Mouse (Mus musculus) embryonic fibroblast, embryonic 13.5 days (primary cell): ENCODE measurements at regions not wholly inside any gene's neighbourhood (a gene's known extent, or its start where the extent isn't known, plus 50 kb on each side); places are given as distances from the start of the nearest gene placed in this dataset.

Experiments
- H3K27ac ChIP-seq: 2 replicates; pipeline ENCODE4 v1.5.1; 2012; ENCODE audit warnings: low read length, control low read depth, inconsistent platforms; ENCODE audit not compliant: insufficient read depth
- H3K4me1 ChIP-seq: 2 replicates; pipeline ENCODE4 v1.6.1; 2011; ENCODE audit warnings: low read length; ENCODE audit not compliant: control insufficient read depth, insufficient read depth
- H3K4me3 ChIP-seq: 2 replicates; pipeline ENCODE4 v1.5.1; 2011; ENCODE audit warnings: mild to moderate bottlenecking, control low read depth, low read length; ENCODE audit not compliant: insufficient read depth
- CTCF ChIP-seq: IDR thresholded peaks from 2 replicates; pipeline ENCODE4 v1.5.1; 2011; ENCODE audit warnings: mild to moderate bottlenecking, control low read depth, low read length, moderate library complexity, borderline replicate concordance; ENCODE audit not compliant: insufficient read depth
- POLR2A ChIP-seq: IDR thresholded peaks from 2 replicates; pipeline ENCODE4 v1.6.1; 2011; ENCODE audit warnings: low read depth, mild to moderate bottlenecking, control low read depth, low read length, moderate library complexity

- H3K4me1 ChIP-seq, result peaks cover 11% of the 10 kb centered on the region
- TF ChIP-seq POLR2A (no peak), CTCF (no peak)
- no peak overlapping the region for H3K4me3 ChIP-seq
- H3K27ac ChIP-seq, result no peak overlapping the region
These were observed 60.2 kb upstream of the Cd34 start for GRCm38 (mm10) chr1:194878440-194878839.

DNA sequence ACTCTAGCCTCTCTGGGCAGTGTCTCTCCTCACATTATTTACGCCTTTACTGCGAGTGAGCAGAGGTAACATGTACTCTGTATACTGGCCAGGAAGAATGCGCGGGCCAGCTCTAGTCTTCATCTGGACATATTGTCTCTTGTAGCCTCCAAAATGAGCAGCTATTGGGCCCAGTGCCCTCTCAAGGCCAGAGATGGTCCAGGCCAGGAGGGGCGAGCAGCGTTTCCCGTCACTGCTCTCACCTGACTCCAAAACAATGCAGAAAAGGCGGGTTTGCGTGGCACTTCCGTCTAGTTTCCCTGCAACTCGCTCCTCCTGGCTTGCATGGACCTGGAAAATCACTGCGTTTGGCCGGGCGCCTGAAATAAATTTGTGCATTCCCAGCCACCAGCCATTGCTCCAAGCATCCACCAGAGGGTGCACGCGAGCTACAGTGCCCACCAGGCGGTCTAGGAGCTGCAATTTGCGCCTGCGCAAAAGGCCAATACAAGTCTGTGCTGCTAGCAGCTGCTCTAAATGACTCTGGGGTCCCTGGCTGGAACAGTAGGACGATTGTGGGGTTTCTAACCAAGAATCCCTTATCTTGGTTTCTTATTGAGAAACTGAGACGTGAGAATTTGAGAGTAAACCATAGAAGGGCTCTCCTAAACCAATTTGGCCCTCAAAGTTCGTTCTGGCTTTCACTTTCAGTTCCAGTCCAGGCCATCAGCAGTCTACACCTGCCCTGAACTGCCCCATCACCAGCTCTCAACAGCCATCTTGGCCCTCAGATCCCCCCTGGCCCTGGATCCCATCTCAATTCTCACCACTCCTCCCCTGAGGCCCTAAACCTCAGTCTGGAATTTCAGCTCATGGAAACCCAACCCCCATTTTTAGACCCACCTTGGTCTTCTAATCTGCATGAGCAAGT lies 59.0 kb upstream of the Cd34 start:
- no peak overlapping the region for H3K4me3 ChIP-seq
- H3K27ac ChIP-seq, result no peak overlapping the region

DNA sequence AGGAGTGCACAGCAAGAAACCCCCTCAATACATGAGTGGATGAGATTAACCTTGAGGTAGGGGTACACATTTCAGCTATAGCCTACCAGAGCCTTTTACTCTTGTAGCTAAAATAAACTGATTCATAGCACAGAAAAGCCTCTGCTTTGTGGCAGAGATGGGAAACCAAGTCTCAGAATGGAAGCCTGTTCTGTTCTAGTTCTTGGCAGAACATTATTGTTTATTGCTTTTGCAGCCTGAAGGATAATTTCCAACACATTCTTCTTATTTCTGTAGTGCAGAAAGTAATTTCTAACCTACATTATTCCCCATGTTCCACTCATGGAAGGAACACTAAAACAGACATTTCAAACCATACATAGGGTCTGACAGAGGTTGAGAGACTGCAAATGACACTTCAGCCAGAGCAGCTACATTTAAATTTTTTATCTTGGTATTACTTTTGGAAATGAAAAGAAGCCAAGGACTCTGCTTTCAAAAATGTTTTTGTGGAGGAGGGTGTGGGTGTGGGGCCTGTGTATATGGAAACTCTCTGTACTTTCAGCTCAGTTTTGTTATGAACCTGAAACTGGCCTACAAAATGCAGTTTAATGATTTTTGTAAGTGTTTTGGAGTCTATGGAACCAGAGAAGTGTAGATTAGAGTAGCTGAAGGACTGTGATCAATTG lies 56.9 kb upstream of the Cd34 start:
- Histone ChIP-seq H3K27ac (no peak overlapping the region), H3K4me3 (no peak overlapping the region), H3K4me1 (peaks cover 11% of the 10 kb centered on the region)
- no peak for TF ChIP-seq POLR2A
- TF ChIP-seq CTCF, result no peak

More for the DNA sequence above, 59.0 kb upstream of the Cd34 start:
- H3K4me1 ChIP-seq, result peaks cover 11% of the 10 kb centered on the region
- TF ChIP-seq CTCF, result peak; percentile 97
- TF ChIP-seq POLR2A, result no peak

DNA sequence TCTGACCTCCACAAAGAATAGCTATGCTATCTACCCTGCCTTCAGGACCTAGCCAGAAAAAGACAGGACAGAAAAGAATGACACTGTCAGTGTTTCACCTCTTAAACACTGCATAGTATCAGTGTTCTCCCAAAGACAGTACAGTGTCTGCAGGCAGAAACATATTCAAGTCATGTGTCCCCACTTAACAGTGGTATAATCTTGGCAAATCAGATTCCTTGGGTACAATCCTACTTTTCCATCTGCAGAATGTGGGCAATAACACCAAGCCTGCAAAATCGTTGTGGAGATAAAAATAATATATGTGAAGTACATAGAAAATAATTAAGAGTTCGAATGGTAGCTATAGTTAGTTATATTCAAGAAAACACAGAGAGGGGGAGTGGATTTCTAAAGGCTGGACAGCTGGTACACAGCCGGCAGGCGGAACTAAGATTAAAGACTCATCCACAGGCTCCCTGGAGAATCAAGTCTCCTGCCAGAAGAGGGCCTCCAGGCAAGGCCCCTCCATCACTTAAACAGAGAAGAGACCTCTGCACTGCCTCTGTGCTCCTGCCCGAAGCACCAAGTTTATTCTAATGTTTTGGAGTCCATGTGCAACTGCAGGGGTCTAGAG lies 53.4 kb upstream of the Cd34 start:
- Histone ChIP-seq H3K27ac (no peak overlapping the region), H3K4me1 (no peaks in the 10 kb centered on the region), H3K4me3 (no peak overlapping the region)
- TF ChIP-seq CTCF (no peak), POLR2A (no peak)

- no peaks in the 10 kb centered on the region for H3K4me1 ChIP-seq
- no peak overlapping the region for H3K4me3 ChIP-seq
- no peak overlapping the region for H3K27ac ChIP-seq
- TF ChIP-seq CTCF (no peak), POLR2A (no peak)
These were observed 52.9 kb upstream of the Cd34 start for GRCm38 (mm10) chr1:194885687-194886077.
